Mouse (Mus musculus) embryonic facial prominence, embryonic 11.5 days (tissue): ENCODE data around the gene Pard3. TPM values are rescaled to one million over a fixed set of nuclear protein-coding genes. Genes with fewer than 3 reads are reported as not detected.

Source experiments
- ATAC-seq: fragments of 200-750 bp; cut with Nextera tagmentation; replicated peaks from 2 replicates; pipeline ENCODE4 v1.8.0; 2017; ENCODE audit warnings: low read depth; ENCODE audit not compliant: insufficient number of reproducible peaks, low FRiP score, low TSS enrichment
- DNase-seq: peaks from one replicate; pipeline ENCODE4 v3.0.0-alpha.2; 2015; ENCODE audit warnings: low spot score
- H3K27ac ChIP-seq: fragments of 300-500 bp; sonication (generic); replicated peaks from 2 replicates; pipeline ENCODE4 v1.5.1; 2014; ENCODE audit warnings: mild to moderate bottlenecking, low read depth, low read length, control low read depth
- H3K27me3 ChIP-seq: fragments of 300-500 bp; sonication (generic); 2 replicates; pipeline ENCODE4 v1.6.1; 2014; ENCODE audit warnings: mild to moderate bottlenecking, low read length, moderate library complexity, mixed read lengths; ENCODE audit not compliant: control insufficient read depth, insufficient read depth
- H3K36me3 ChIP-seq: fragments of 300-500 bp; sonication (generic); replicated peaks from 2 replicates; pipeline ENCODE4 v1.6.1; 2014; ENCODE audit warnings: low read depth, mild to moderate bottlenecking, low read length, moderate library complexity, mixed read lengths; ENCODE audit not compliant: control insufficient read depth, insufficient read depth
- H3K4me1 ChIP-seq: fragments of 300-500 bp; sonication (generic); 2 replicates; pipeline ENCODE4 v1.6.1; 2014; ENCODE audit warnings: low read length, mixed read lengths; ENCODE audit not compliant: control insufficient read depth, insufficient read depth
- H3K4me2 ChIP-seq: fragments of 300-500 bp; sonication (generic); 2 replicates; pipeline ENCODE4 v1.6.1; 2014; ENCODE audit warnings: low read depth, mild to moderate bottlenecking, control low read depth, low read length, moderate library complexity
- H3K4me3 ChIP-seq: fragments of 300-500 bp; sonication (generic); 2 replicates; pipeline ENCODE4 v1.5.1; 2014; ENCODE audit warnings: low read depth, low read length, control low read depth
- H3K9ac ChIP-seq: fragments of 300-500 bp; sonication (generic); replicated peaks from 2 replicates; pipeline ENCODE4 v1.6.1; 2014; ENCODE audit warnings: mild to moderate bottlenecking, control low read depth, low read length
- H3K9me3 ChIP-seq: fragments of 300-500 bp; sonication (generic); replicated peaks from 2 replicates; pipeline ENCODE4 v1.6.1; 2016; ENCODE audit warnings: mild to moderate bottlenecking, low read length, inconsistent platforms, mixed read lengths; ENCODE audit not compliant: control insufficient read depth
- WGBS: fragments of 180-500 bp; shearing (Covaris S2); extraction: QIAGEN DNeasy Blood & Tissue Kit; methylation state at CpG from one replicate; pipeline ENCODE4 v1.1.7; 2014; 5-methylcytosine and 5-hydroxymethylcytosine counted together
- polyA plus RNA-seq: library from polyadenylated mRNA; unstranded; fragments of >200 nt; fragmentation: Nextera tagmentation; extraction: Ambion mirVana; gene quantifications from 2 replicates; pipeline ENCODE4 v1.2.1, GENCODE M21; 2014

Gene Pard3
- polyA plus RNA-seq, 1 experiment from 2014 or later: 34.5 TPM

DNA sequence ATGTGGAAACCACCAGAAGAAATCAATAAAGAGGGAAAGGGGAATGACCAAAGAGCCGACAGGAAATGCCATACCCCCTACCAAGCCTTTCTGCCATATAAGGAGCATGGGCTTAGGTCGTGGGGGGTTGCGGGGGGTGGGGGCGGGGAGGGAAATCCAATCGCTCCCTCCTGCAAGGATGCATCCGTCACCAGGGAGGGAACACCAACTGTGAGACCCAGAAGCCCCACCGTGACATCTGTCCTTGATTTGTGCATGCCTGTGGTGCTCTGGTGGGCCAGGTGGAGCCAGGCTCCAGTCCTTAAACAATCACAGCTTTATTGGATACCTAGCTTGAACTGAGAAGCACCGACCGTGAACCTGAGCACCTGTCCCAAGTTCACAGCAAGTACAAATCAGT lies 24.7 kb downstream of the Pard3 start:
- Histone ChIP-seq H3K4me3 (no peak overlapping the region), H3K27me3 (no peaks in the 10 kb centered on the region), H3K36me3 (no peaks in the 10 kb centered on the region), H3K9me3 (no peaks in the 10 kb centered on the region), H3K4me1 (peaks cover 7% of the 10 kb centered on the region), H3K4me2 (no peak overlapping the region), H3K27ac (0 out of 2 replicates have a peak overlapping the region, but pooled peaks have one; percentile 21), H3K9ac (no peak overlapping the region)
- ATAC-seq (no peak; the same call in 1 of the 2 replicates), DNase-seq (peak; percentile 83)
- 8% methylated on average over 9 of the region's 9 CpGs for WGBS

DNA sequence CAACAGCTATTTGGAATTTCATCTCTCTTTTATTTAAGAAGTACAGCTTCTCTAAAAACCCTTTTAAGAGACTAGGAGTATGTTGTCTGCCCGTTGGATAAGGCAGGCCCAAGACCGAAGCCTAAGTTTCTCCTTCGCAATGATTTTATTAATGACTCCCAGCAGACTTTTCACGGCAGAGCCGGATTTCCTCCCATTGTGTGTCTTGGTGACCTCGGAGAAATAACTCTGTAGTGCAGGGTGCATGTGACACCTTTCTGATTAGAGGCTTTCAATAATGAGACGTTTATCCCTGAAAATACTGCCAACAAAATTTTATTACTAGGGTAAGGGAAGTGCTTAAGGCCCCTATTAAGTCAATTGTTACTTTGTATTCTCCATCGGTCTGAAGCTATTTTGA lies 25.3 kb downstream of the Pard3 start:
- Histone ChIP-seq H3K36me3 (no peaks in the 10 kb centered on the region), H3K4me3 (no peak overlapping the region), H3K27ac (no peak overlapping the region), H3K9ac (no peak overlapping the region), H3K9me3 (no peaks in the 10 kb centered on the region), H3K4me1 (peaks cover 7% of the 10 kb centered on the region), H3K4me2 (no peak overlapping the region), H3K27me3 (no peaks in the 10 kb centered on the region)
- 55% methylated on average over 8 of the region's 8 CpGs for WGBS
- ATAC-seq (no peak), DNase-seq (no peak)

DNA sequence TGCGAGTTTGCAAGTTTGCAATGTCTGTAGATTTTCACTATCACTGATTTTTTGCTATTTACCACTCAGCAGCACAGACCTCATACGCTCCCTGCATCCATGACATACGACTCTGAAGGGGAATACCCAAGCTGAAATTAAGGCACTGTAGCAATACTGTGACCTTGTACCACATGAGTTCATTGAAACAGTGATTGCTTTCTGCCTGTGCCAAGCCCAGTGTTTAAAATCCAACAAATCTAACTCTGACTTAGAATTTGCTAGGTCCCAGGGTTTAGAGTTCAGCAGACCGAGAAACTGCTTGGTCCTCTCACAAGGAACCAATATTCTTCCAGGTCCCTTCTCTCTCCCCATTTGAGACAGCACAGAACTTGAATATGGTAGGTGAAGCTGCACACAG lies 26.7 kb downstream of the Pard3 start:
- H3K9ac ChIP-seq: no peak overlapping the region
- H3K9me3 ChIP-seq: no peaks in the 10 kb centered on the region
- no peaks in the 10 kb centered on the region for H3K27me3 ChIP-seq
- no peak overlapping the region for H3K4me3 ChIP-seq
- no peak overlapping the region for H3K4me2 ChIP-seq
- no peaks in the 10 kb centered on the region for H3K36me3 ChIP-seq
- 82% methylated on average over 4 of the region's 4 CpGs for WGBS
- DNase-seq: no peak
- H3K27ac ChIP-seq: no peak overlapping the region
- H3K4me1 ChIP-seq: peaks cover 7% of the 10 kb centered on the region
- ATAC-seq: no peak

DNA sequence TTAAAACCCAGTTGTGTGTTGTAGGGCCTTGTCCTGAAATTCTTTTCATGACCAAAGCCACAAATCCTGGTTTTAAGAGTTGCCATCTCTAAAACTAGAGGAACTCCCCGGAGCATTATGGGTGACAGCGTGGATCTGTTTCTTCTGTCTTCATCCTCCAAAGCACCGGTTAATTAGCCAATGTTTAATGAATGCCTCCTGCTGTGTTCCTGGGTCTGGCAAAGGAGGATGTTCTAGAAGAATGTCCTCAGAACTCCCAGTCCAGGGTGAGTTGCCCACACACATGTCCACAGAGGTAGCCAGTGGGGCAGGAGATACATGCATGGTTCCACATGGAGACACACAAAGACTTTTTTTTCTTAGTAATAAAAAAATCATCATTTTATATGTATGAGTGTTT lies 28.2 kb downstream of the Pard3 start:
- no peak overlapping the region for H3K4me2 ChIP-seq
- no peak overlapping the region for H3K9ac ChIP-seq
- no peaks in the 10 kb centered on the region for H3K27me3 ChIP-seq
- no peaks in the 10 kb centered on the region for H3K36me3 ChIP-seq
- peaks cover 7% of the 10 kb centered on the region for H3K4me1 ChIP-seq
- ATAC-seq (no peak), DNase-seq (no peak)
- no peaks in the 10 kb centered on the region for H3K9me3 ChIP-seq
- 0 out of 2 replicates have a peak overlapping the region, but pooled peaks have one; percentile 53 for H3K27ac ChIP-seq
- 86% methylated on average over 3 of the region's 3 CpGs for WGBS
- no peak overlapping the region for H3K4me3 ChIP-seq

DNA sequence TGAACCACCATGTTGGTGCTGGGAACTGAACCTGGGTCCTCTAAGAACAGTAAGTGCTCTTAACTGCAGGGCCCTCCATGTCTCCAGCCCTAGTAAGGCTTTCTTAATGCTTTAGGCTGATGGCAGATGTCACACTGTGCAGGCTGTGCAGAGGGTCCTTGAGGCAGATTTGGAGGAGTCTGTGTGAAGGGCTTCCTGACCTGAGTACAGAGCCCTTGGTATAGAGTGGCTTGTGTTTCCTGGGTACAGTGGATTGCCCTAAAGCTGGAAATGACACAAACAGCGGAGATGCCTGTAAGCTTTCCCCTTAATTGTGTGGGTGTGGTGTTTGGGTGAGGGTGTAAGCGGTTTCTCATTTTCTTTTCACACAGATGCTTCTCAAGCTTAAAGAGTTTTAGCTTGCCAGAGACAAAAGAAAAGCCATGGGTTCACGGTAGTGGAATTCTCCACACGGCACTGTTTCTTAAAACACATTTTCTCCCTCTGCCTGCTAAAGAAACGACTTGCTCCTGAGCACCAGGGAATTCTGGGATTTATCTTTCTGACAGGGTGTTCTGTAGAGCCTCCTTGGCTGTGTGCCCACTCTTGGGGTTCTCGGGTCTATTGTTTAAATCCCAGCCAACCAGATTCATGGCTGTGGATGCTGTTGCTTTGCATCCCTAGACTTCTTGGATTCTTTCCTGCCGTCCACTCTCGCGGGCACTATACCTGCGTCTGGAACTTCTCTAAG lies 28.9 kb downstream of the Pard3 start:
- 37% methylated on average over 10 of the region's 10 CpGs for WGBS
- Histone ChIP-seq H3K4me2 (no peak overlapping the region), H3K36me3 (no peaks in the 10 kb centered on the region), H3K9me3 (no peaks in the 10 kb centered on the region), H3K27ac (peak overlapping the region; percentile 53), H3K4me3 (no peak overlapping the region), H3K9ac (no peak overlapping the region), H3K4me1 (peaks cover 10% of the 10 kb centered on the region), H3K27me3 (no peaks in the 10 kb centered on the region)
- DNase-seq (peak; percentile 59), ATAC-seq (peak; percentile 53; the same call in 1 of the 2 replicates)

DNA sequence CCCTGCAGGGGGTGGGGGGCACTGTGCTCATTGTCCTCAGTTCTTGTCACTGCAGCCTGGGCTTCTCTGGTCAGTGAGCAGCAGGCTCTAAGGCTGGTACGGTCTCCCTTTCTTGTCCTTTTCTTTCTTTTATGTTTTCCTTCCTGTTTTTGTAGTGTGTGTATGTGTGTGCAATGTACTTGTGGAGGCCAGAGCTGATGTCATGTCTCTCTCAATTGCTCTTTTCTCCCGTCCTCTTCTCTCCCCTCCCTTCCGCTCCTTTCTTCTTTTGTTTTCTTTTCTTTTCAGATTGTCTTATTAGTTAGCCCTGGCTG lies 29.4 kb downstream of the Pard3 start:
- no peak for DNase-seq
- Histone ChIP-seq H3K27me3 (no peaks in the 10 kb centered on the region), H3K4me1 (peaks cover 9% of the 10 kb centered on the region), H3K27ac (no peak overlapping the region), H3K4me3 (no peak overlapping the region), H3K9ac (no peak overlapping the region), H3K9me3 (no peaks in the 10 kb centered on the region), H3K4me2 (no peak overlapping the region), H3K36me3 (no peaks in the 10 kb centered on the region)
- 70% methylated on average over 3 of the region's 3 CpGs for WGBS
- ATAC-seq: 0 out of 2 replicates have a peak, but pooled peaks have one; percentile 53

DNA sequence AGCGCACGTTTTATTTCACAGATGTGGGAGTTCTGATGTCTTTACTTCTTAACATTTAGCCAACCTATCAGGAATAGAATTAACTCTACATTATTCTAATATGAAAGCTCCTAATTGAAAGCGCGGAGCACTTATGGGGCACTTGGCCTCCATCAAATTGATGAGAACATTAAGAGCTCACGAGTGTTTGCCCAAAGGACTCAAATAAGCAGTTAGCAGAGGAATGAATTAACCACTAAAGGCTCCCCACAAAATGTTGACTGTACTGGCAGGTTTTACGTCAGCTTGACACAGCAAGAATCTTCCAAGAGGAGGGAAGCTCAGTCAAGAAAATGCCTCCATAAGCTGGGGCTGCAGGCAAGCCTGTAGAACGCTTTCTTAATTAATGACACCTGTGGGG lies 32.1 kb downstream of the Pard3 start:
- H3K36me3 ChIP-seq: no peaks in the 10 kb centered on the region
- ATAC-seq: no peak
- DNase-seq: no peak
- H3K4me2 ChIP-seq: no peak overlapping the region
- H3K9ac ChIP-seq: no peak overlapping the region
- H3K4me1 ChIP-seq: peaks cover 3% of the 10 kb centered on the region
- no peaks in the 10 kb centered on the region for H3K27me3 ChIP-seq
- no peak overlapping the region for H3K4me3 ChIP-seq
- no peaks in the 10 kb centered on the region for H3K9me3 ChIP-seq
- no peak overlapping the region for H3K27ac ChIP-seq
- WGBS: 76% methylated on average over 7 of the region's 7 CpGs

DNA sequence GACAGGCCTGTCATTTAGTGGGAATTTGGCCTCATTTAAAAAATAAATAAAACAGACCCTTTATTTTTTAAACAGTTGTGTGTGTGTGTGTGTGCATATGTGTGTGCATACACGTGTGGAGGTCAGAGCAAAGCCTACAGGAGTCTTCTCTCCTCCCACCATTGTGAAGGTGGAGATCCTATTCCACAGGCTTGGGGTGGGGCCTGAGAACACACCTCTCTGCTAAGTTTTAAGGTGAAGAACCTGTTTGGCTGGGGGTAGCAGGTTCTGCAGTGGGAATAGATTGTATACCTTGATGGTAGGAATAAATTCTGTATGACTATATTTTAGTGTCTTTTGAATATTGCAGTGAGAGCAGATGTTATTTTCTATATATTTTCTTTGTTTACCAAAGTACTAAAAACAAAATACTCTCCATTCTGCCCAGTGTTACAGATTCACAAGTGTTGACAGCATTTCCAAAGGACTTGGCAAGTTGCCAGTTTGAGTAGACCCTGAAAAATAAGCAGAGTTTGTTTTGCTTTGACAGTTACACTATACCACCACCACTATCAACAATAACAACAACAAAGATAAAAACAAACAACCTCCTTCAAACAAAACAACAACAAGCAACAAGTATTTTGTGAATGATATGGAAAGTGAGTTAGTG lies 35.9 kb downstream of the Pard3 start:
- Histone ChIP-seq H3K4me1 (peaks cover 3% of the 10 kb centered on the region; the same call in 1 of the 2 replicates), H3K27ac (no peak overlapping the region), H3K4me3 (no peak overlapping the region), H3K9ac (no peak overlapping the region), H3K36me3 (no peaks in the 10 kb centered on the region), H3K9me3 (no peaks in the 10 kb centered on the region), H3K27me3 (no peaks in the 10 kb centered on the region), H3K4me2 (no peak overlapping the region)
- DNase-seq (no peak), ATAC-seq (no peak)
- 76% methylated on average over 1 of the region's 1 CpGs for WGBS
